Mouse (Mus musculus) kidney, adult 9 months (tissue): Measurements from ENCODE around the gene Ntmt1.
A peak's percentile ranks its signal among the peaks of the same experiment; 100 is the strongest.

ENCODE experiments used
- DNase-seq: peaks from one replicate; pipeline ENCODE4 v3.0.0; 2022

The Ntmt1 gene

GRCm38 (mm10) chr2:30784078-30784994 is 23.3 kb upstream of the Ntmt1 start:
- DNase-seq, result peak; percentile 51

GRCm38 (mm10) chr2:30787466-30787865 is 20.2 kb upstream of the Ntmt1 start:
- no peak for DNase-seq

- DNase-seq, result no peak
Measured at GRCm38 (mm10) chr2:30792061-30792460, 15.6 kb upstream of the Ntmt1 start.

GRCm38 (mm10) chr2:30794179-30795108 is 13.2 kb upstream of the Ntmt1 start:
- DNase-seq, result peak; percentile 96

- DNase-seq, result no peak
Measured at GRCm38 (mm10) chr2:30795271-30795888, 12.2 kb upstream of the Ntmt1 start.

- no peak for DNase-seq
Measured at GRCm38 (mm10) chr2:30795889-30796275, 11.7 kb upstream of the Ntmt1 start.

GRCm38 (mm10) chr2:30796382-30796781 is 11.2 kb upstream of the Ntmt1 start:
- peak; percentile 82 for DNase-seq

GRCm38 (mm10) chr2:30799456-30799855 is 8.2 kb upstream of the Ntmt1 start:
- DNase-seq, result no peak

GRCm38 (mm10) chr2:30800671-30801066 is 7.0 kb upstream of the Ntmt1 start:
- DNase-seq, result no peak

GRCm38 (mm10) chr2:30801067-30801852 is 6.4 kb upstream of the Ntmt1 start:
- peak; percentile 40 for DNase-seq

- DNase-seq, result no peak
Measured at GRCm38 (mm10) chr2:30803604-30804003, 4.0 kb upstream of the Ntmt1 start, which contains the start of gene 1700001O22Rik. 1700001O22Rik (minus strand) TSS chr2:30803661.

GRCm38 (mm10) chr2:30805983-30806382 is 1.6 kb upstream of the Ntmt1 start:
- DNase-seq, result no peak

- no peak for DNase-seq
Measured at GRCm38 (mm10) chr2:30807147-30807647, 429 bp upstream of the Ntmt1 start.

- DNase-seq, result no peak
Measured at GRCm38 (mm10) chr2:30808296-30808655, 650 bp downstream of the Ntmt1 start.

- no peak for DNase-seq
Measured at GRCm38 (mm10) chr2:30809503-30809902, 1.9 kb downstream of the Ntmt1 start.

- no peak for DNase-seq
Measured at GRCm38 (mm10) chr2:30810573-30810972, 2.9 kb downstream of the Ntmt1 start.

- DNase-seq, result no peak
Measured at GRCm38 (mm10) chr2:30816383-30816782, 8.8 kb downstream of the Ntmt1 start.

- DNase-seq, result no peak
Measured at GRCm38 (mm10) chr2:30819873-30820272, 12.2 kb downstream of the Ntmt1 start.

- no peak for DNase-seq
Measured at GRCm38 (mm10) chr2:30821073-30821472, 13.4 kb downstream of the Ntmt1 start.

GRCm38 (mm10) chr2:30822460-30822859 is 14.8 kb downstream of the Ntmt1 start:
- no peak for DNase-seq

- DNase-seq, result peak; percentile 62
Measured at GRCm38 (mm10) chr2:30823385-30824153, 15.9 kb downstream of the Ntmt1 start.
